Mouse (Mus musculus) mouse embryonic stem cell (cell line): Measurements from ENCODE around the gene Smpd1.

ENCODE experiments used
- in situ Hi-C, 2 experiments: fragments of 300-500 bp; cut with MboI; formaldehyde crosslinking; loops; 1 replicate in 1 of 2; 3 replicates in 1 of 2; pipeline ENCODE4 v1.14.3; 2019 to 2020; ENCODE audit warnings: low sequenced_read_pairs in 2 of 2, low pct_unique_long_range_greater_than_20kb in 1 of 2, mixed read lengths in 1 of 2; ENCODE audit not compliant: unreplicated experiment in 1 of 2

The Smpd1 gene

DNA sequence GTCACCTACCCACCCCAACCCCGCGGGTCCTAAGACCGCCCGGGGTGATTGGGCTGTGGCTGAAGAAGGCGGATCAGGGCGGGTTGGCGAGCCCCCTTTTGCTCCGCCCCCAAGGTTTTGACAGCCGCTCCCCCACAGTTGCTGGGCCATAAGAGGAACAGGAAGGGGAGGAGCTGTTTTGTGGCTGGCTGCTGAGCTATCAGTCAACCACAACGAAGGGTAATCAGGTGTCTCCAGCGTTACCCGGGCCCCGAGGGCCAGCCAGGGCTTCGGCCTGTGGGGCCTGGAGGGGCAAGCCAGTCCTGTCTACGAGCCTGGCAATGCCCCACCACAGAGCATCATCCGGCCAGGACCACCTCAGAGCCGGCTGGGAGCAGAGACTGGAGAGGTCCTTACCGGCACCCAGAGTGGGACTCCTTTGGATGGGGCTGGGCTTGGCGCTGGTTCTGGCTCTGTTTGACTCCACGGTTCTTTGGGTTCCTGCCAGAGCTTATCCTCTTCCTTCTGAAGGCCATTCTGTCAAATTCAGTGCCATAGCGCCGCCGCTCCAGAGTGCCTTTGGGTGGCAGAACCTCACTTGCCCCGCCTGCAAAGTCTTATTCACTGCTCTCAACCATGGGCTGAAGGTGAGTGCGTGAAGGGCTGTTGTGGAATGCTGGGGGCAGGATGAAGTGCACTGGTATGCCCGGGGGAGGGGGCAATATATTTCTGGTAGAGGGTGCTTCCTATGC is at the start of gene Smpd1:
Gene Smpd1 (plus strand): TSS at position 149 of the 731 bp plus-strand sequence.
- in situ Hi-C loops: no loop called here

DNA sequence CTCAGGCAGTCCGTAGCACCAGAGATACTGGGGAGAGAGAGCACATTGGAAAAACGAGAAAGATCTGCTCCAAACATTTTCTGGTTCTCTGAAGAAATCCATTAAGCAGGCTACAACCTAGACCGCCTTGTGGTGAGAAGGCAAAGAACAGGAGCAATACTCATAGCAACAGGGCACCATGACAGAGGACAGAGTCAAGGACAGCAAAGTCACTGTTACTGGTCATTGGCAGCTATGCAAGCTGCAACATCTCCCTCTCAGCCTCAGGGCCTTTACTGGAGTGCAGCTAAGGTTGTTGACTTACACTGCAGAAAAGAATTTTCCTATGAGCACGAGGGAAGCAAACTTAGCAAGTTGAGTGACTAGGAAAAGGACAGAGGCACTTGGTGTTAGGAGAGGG is 46.9 kb upstream of the Smpd1 start:
- in situ Hi-C loops: loop anchor here (25.0 kb wide), 1 partner anchor 270 kb away; no protein-coding TSS in a partner anchor

DNA sequence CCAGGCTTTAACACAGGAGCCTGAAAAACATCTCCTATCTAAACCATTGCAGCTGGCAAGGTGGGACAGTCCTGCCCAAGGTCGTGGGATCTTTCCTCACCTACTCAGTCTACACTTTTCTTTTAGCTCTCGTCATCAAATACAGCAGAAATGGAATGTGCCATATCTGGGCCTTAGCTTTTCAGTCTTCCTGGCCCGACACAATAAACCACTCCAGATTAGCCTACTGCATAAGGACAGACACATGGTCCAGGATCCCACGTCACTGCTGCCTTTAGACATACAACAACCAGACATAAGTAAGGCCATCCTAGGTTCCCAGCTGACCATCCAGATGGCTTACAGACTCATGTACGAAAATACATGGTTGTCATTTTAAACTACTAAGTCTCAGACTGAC is 44.0 kb upstream of the Smpd1 start:
- in situ Hi-C loops: loop anchor here (25.0 kb wide), 1 partner anchor 273 kb away; no protein-coding TSS in a partner anchor

DNA sequence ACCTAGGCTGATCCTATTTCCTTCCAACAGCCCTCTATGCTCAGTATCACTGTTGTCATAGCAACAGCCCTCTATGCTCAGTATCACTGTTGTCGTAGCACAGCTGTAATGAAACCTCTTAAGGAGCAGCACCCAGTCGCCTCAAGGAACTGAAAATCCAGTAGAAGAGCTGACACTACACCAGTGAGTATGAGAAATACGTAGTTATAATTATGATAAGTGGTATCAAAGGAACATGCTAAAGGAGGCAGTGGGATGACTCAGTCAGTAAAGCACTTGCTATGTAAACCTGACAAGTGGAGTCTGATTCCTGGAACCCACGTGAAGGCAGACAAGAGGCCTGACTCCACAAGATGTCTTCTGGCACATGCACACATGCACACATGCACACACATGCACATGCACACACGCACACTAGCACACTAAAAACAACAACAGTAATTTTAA is 40.3 kb upstream of the Smpd1 start:
- in situ Hi-C loops: loop anchor here (25.0 kb wide), 1 partner anchor 277 kb away; no protein-coding TSS in a partner anchor

GRCm38 (mm10) chr7:105514561-105514960 is 39.6 kb upstream of the Smpd1 start:
- in situ Hi-C loops: loop anchor here (25.0 kb wide), 1 partner anchor 277 kb away; no protein-coding TSS in a partner anchor

GRCm38 (mm10) chr7:105515178-105515577 is 39.0 kb upstream of the Smpd1 start:
- in situ Hi-C loops: loop anchor here (25.0 kb wide), 1 partner anchor 278 kb away; no protein-coding TSS in a partner anchor

DNA sequence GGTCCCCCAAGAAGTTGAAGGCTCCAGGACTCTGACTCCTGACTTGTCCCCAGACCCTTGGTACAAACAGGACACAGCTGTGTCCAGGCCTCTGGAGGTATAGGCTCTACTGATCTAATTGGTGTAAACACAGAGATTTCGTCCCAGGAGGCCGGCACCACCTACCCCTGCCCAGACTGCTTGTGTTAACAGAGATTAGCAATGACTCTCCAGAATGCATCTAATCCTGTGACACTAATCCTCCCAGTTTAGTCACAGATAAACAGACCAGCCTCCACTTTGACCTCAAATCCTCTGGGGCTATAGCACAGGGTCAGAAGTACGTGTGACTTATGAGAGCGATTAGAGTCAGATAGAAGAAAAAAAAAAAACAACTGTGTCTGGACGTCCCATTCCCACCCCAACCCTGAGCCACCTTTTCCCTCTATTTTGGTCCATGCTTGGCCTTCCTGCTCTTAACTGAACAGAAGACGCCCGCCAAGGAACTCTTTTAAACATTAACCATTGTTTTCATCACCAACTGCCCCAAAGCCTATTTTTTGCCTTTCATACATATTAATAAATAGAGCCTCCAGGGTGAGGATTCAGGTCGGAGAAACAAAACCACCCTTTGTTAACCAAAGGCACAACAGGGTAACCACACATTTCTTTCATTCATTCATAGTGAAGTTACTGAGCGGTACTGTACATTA is 37.3 kb upstream of the Smpd1 start:
- in situ Hi-C loops: loop anchor here (25.0 kb wide), 1 partner anchor 280 kb away; no protein-coding TSS in a partner anchor

GRCm38 (mm10) chr7:105519336-105519735 is 34.8 kb upstream of the Smpd1 start:
- in situ Hi-C loops: loop anchor here (25.0 kb wide), 1 partner anchor 282 kb away; no protein-coding TSS in a partner anchor

- in situ Hi-C loops: loop anchor here (25.0 kb wide), 1 partner anchor 282 kb away; no protein-coding TSS in a partner anchor
Measured at GRCm38 (mm10) chr7:105519771-105520170, 34.4 kb upstream of the Smpd1 start.

- in situ Hi-C loops: loop anchor here (25.0 kb wide), 1 partner anchor 283 kb away; no protein-coding TSS in a partner anchor
Measured at GRCm38 (mm10) chr7:105520201-105520600, 34.0 kb upstream of the Smpd1 start.

- in situ Hi-C loops: loop anchor here (25.0 kb wide), 1 partner anchor 287 kb away; no protein-coding TSS in a partner anchor
Measured at GRCm38 (mm10) chr7:105524222-105524621, 29.9 kb upstream of the Smpd1 start.

- in situ Hi-C loops: no loop called here
Measured at GRCm38 (mm10) chr7:105527306-105527937, 26.7 kb upstream of the Smpd1 start.

- in situ Hi-C loops: no loop called here
Measured at GRCm38 (mm10) chr7:105528094-105528493, 26.1 kb upstream of the Smpd1 start.

DNA sequence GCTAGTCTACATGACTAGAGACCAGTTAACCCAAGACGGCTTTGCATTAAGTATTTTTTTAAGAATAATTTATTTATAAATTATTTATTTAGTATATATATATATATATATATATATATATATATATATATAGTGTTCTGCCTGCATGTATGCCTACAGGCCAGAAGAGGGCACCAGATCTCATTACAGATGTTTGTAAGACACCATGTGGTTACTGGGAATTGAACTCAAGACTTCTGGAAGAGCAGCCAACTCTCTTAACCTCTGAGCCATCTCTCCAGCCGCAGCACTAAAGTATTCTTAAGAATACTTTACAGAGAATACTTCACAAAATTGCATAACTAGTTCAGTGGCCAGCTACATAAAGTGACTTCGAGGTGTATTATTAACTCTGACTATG is 20.0 kb upstream of the Smpd1 start:
- in situ Hi-C loops: no loop called here

DNA sequence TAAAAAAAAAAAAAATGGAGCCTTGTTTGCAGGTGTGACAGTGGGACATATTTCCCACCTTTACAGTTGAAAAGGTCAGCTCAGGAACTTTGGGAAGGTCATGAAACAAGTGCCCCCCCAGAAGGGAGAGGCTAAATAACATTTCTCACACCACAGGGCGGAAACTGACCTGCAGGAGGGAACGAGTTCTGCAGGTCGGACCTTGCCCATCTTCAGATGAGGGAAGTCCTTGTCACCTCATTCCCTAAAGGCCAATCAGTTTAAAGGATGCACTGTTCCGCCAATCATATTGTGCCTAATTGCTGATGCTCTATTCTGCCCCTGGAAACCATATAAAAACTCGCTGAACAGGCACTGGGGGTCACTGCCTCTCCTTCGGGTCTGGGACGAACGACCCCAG is 8.2 kb upstream of the Smpd1 start:
- in situ Hi-C loops: no loop called here

- in situ Hi-C loops: no loop called here
Measured at GRCm38 (mm10) chr7:105547970-105548369, 6.2 kb upstream of the Smpd1 start.

GRCm38 (mm10) chr7:105549035-105549434 is 5.1 kb upstream of the Smpd1 start:
- in situ Hi-C loops: no loop called here

GRCm38 (mm10) chr7:105553456-105554211 is 526 bp upstream of the Smpd1 start:
- in situ Hi-C loops: no loop called here
